Mouse (Mus musculus) heart, postnatal 14 days (tissue): ENCODE results near the gene Eif3l. TPM values are rescaled to one million over a fixed set of nuclear protein-coding genes. Genes with fewer than 3 reads are reported as not detected.

Experiments
- DNase-seq, 2 experiments: peaks; one replicate each; pipeline ENCODE4 v3.0.0; 2021 to 2022
- intact Hi-C: fragments of 180-260 bp; cut with DNase I; formaldehyde crosslinking; loops from one replicate; pipeline ENCODE4 v1.15.1; 2025
- total RNA-seq, 2 experiments: library from RNA; stranded (reverse); gene quantifications; 2 replicates each; pipeline ENCODE4 v1.2.3; 2021

Gene Eif3l
- total RNA-seq, 2 experiments from 2014 or later = 73.8 to 81.1 TPM

DNA sequence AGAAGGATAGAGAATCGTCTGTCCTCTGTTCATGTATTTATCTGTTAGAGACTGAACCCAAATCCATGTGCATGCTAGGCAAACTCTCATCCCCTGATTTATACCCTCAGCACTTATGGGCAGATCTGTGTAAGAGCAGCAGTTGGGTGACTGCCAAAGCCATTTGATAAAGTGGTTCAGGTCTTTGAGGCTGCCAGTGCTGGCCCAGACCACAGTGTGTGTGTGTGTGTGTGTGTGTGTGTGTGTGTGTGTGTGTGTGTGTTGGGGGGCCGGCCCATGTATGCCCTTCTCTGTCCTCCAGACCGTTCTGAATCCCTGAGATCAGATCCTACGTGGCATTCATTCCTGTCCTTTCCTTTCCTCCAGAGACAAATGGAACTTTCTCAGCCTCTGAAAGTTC is 36.8 kb downstream of the Eif3l start:
- peak; percentile 54 to 69 for DNase-seq
- intact Hi-C loops = loop anchor here (2.0 kb wide), 1 partner anchor 13 kb away; no protein-coding TSS in a partner anchor

DNA sequence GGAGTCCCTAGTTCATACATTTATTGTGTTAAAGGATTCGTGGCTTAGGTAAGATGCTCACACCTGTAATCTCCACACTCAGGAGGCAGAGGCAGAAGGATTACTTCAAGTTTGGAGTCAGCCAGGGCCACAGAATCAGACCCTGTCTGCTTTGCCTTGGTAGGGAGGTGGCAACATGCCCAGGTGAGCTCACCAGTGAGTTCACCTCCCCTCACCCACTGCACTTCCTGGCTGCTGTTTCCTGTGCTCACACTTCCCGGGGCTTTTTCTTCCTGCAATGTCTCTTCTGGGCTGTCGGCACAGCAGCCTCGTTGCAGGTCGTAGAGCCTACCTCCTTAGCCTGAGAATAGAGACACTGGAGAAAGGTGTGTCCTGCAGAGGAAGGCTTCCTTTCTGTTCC is 40.3 kb downstream of the Eif3l start:
- no peak for DNase-seq
- intact Hi-C loops = no loop called here

DNA sequence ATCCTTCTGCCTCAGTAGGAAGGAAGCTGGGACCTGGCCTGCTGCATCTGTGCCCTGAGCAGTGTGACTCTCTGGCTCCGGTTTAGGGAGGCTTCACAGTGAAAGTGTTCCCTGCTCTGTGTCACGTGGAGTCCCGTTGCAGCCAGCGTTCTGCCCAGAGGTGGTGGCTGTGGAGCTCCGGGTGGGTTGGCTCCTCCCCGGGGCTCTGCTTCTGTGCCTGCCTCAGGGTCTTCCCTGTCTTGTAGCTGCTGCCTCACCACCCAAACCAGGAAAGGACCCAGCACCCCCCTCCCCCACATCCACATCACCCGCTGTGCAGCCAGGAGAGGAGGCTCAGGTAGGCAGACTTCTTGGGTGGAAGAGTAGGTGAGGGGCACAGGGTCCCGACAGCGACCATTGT is 44.5 kb downstream of the Eif3l start:
- DNase-seq = no peak

DNA sequence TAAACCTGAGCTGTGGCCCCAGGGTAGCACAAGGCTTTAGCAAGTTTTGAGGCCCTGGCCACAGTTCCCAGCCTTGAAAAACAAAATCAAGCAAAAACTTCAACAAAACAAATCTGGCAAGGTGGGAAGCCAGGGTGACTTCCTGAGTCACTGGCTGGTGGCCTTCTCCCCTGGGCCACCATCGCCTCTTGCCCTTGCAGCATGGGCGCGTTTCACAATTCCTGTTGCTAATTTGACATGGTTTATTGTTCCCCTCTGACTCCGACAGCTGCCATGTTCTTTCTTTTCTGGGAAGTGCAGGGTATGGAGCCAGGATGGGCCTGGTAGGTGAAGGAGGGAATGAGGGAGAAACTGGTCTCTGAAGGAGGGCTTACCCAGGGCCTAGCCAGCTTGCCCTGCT is 47.1 kb downstream of the Eif3l start:
- intact Hi-C loops = no loop called here
- no peak for DNase-seq

More for the DNA sequence above, 44.5 kb downstream of the Eif3l start:
- intact Hi-C loops = no loop called here

DNA sequence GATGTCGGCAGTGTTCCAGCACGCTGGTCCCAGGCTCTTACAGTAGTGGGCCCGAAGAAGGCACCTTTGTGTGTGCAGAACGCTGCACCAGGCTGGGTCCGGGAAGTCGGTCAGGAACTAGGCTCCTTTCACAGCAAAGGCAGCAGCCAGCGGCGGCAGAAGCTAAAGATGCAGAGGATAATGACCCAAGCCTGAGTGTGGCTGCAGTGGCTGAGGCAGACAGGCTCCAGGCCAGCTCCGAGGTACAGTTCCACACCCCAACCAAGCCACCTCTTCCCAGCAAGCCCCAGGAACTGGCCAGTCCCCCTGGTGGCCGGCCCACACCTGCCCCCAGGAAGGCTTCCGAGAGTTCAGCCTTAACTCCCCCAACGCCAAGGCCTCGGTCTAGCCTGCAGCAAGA is 47.6 kb downstream of the Eif3l start:
- intact Hi-C loops = no loop called here
- no peak for DNase-seq

DNA sequence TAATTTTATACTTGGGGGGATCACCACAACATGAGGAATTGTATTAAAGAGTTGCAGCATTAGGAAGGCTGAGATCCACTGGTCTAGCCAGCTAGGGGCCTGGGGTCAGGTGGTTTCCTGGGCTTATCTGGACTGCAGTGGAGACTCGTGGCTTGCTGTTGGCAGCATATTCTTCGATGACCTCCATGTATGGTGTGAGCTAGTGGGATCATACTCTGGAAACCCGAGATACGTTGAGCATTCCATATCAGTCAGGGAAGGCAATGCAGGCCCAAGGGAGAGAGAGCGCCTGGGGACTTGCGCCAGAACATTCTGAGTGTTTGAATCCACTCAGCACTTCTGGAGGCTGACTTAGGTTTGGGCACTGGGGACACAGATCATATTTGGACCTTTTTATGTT is 48.8 kb downstream of the Eif3l start:
- intact Hi-C loops = no loop called here
- peak; percentile 46 to 60 for DNase-seq

DNA sequence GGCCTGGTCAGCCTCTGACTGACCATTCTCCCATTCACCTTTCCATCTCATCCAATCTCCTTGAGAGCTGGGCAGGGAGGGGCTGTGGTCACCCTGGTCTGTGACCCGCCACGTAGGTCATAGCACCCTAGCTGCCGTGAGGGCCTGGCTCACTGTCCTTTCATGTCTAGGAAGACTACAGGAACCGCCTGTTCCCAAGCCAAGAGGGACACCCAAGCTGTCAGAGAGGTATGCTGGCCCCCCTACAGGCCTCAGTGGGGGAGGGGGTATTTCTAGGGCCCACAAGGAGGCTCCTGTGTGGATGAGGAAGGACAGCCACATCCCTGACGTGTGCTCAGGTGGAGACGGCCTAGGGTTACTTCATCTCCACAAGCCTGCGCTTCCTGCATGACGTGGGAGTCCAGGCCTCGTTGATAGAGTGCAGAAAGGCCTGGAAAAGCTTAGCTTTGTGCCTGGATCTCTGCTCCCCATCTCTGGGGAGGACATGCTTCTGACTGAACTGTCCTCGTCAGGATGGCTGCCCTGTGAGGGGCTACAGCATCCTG is 49.4 kb downstream of the Eif3l start:
- no peak for DNase-seq
- intact Hi-C loops = no loop called here

DNA sequence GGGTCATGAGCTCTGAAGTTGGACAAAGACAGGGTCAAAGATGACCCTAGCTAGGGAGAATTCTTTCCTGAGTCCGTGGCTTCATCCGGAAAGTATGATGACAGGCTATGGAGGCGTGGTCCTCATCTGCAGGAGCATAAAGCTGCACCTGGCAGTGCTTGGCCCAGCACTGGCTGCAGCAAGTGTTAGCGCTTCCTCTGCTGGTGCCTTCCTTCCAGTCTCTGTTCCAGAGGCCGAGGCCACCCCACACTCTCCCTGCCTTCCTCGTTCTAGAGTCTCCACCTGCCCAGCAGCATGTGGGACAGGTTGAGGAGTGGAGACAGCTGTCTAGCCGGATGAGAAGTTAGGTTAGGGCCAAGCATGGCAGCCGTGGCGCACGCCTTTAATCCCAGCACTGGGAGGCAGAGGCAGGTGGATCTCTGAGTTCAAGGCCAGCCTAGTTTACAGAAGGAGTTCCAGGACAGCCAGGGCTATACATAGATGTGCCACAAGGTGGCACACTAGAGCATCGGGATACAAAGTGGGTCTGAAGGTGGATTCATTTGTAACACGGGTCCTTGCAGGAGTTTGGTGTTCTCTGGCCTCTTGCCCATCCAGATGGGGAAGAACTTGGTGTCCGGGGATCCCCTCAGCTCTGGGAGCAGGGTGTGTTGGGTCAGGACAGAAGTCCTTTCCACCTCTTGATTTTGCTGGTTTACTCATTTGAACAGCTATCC is 51.4 kb downstream of the Eif3l start:
- DNase-seq = peak; percentile 64 to 71
- intact Hi-C loops = loop anchor here (2.0 to 5.0 kb wide), 2 partner anchors 34 to 89 kb away; no protein-coding TSS in a partner anchor

DNA sequence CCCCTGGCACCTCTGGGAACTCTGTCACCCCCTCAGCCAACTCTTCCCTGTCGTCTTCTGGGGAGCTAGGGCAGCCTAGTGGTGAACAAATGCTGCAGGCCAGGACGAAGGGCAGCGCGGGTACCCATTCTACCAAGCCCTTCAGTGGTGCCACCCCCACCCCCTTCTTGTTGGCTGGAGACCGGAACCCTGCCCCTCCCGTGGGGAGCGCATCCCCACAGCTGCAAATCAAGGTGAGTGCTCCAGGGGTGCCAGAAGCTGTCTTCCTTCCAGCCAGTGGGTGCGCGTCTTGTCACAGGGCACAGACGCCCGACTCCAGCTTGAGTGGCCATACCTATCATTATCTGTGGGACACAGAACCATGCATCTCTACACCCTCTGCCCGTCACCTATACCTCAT is 52.1 kb downstream of the Eif3l start:
- no peak for DNase-seq
- intact Hi-C loops = loop anchor here (2.0 to 5.0 kb wide), 2 partner anchors 34 to 90 kb away; no protein-coding TSS in a partner anchor

DNA sequence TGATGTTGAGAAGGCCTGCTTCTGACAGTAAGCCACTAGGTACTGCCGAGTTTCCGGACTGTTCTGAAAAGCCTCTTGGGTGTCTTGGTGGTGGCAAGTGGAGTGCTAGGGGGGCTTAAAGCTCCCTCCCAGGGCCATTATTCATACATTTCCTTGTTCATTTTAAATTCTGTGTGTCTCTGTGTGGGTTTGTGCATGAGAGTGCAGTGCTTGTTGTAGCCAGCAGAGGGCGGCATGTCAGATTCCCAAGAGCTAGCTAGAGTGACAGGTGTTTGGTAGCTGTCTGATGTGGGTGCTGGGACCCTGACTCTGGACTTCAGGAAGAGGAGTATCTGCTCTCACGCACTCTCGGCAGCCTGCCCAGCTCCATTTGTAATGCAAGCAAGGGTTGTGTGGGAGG is 53.2 kb downstream of the Eif3l start:
- no peak for DNase-seq
- intact Hi-C loops = loop anchor here (5.0 kb wide), 1 partner anchor 91 kb away; no protein-coding TSS in a partner anchor

DNA sequence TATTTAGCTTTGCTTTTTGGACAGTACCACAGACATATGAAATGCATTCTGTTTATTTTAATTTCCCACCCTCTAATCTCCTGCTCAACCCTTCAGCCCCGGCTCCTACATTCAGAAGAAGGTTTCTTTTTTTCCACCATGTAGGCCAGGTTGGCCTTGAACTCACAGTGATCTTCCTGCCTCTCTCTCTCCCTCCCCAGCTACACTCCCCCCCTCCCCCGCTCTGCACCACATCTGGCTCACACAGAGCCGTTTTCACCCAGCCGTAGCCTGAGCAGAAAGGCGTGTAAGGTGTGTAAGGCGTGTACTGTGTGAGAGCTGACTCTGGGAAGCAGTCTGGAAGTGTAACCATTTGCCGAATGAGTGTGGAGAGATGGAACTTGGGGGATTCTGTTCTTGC is 54.3 kb downstream of the Eif3l start:
- DNase-seq = no peak
- intact Hi-C loops = loop anchor here (5.0 kb wide), 1 partner anchor 92 kb away; no protein-coding TSS in a partner anchor

DNA sequence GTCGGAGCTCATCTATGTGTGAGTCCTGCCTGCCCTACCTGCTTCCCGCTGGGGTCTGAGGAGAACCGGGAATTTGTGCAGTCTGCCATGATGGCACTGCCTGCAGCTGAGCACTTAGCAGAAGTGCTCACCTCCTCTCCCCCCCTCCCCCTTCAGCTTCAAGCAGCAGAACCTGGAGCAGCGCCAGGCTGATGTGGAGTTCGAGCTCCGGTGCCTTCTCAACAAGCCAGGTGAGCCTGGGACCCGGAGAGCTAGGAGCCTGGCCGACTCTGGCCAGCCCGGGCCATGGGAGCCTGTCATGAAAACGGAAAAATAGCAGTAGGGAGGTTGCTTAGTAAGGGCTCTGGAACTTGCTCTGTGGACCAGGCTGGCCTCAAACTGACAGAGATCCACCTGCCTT is 55.8 kb downstream of the Eif3l start:
- no peak for DNase-seq
- intact Hi-C loops = no loop called here

DNA sequence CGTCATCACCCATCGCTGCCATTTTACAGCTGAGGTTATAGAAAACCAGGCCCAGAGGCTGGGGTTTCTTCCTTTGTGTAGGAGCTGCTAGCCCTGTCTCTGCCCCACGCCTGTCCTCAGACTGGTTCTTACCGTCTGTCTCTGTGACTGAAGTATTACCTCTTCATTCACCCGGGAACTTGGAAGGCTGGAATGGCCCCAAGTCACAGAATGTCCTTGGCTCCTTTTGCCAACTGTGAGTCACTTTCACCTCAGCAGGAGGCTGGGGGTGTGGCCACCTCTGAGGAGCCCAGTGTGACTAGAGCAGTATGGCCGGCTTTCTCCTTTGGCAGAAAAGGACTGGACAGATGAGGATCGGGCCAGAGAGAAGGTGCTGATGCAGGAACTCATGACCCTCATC is 56.5 kb downstream of the Eif3l start:
- intact Hi-C loops = no loop called here
- DNase-seq = peak; percentile 72 to 76

DNA sequence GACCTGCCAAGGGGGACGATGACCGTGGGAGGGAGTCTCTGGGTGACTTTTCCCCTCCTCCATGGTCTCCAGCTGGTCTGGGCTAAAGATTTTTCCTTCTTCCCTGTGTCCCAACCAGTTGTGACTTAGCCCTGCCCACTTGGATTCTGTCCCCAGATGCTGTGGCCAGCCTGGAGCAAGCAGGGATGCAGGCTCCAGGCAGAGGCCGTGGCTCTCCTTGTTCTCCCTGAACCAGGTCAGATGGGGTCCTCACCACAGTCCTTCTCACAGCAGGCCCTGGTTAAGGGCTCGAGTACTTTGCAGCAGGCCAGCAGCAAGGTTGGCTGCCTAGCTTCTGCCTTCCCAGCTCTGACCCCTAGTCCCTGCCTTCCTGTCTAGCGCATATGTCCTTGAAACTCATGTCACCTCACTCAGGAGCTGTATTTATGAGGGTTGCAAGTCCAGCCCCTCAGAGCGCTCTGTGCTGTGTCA is 58.2 kb downstream of the Eif3l start:
- peak; percentile 59 to 69 for DNase-seq
- intact Hi-C loops = no loop called here

DNA sequence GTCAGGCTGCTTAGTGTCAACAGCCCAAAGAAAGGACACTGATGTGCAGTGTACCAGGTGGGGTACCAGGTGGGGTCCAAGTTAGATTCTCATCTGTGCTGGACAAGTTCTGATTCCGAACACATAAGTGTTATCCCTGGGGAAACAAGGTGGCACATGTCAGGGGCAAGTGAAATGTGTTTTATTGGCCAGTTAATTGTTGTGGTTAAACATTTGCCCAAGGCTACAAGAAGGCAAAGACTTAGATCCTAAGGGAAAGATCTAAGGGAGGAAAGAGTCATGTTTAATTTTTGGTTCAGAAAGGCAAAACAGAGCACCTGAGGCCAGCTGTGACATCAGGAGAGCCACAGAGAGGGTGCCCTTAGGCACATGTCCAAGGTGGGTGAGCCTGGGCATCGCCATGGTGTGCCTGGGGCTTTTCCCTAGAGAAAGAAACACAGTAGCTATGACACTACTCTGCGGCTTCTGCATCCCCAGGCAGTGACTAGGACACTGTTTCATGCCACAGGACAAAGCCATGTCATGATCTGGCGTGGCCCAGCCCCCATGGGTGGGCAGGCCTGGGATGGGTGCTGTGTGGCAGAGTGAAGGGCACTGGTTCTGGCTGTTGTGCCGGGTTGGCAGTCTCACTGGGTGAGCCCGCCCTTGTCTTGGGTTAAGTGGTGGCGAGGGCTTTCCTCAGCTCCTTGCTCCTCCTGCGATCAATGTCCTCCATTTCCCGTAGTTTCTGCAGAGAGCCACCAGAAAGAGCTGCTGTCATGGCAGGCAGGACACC is 59.7 kb downstream of the Eif3l start:
- DNase-seq = no peak
- intact Hi-C loops = no loop called here

DNA sequence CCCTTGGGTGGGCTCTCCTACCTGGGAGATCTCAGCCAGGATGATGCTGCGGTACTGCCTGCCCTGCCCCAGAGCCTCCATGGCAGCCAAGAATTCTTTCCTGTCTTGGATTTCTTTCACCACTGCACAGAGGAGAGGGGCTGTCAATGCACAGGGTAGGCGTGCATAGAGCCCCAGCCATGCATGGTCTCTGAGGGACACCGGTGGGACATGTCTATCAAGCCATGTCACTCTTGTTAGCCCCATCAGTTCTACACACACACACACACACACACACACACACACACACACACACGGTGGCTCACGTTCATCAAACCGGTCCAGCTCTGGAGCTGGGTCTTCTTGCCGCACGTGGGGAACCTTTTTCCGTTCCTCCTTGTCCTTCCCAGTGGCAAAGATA is 60.4 kb downstream of the Eif3l start:
- no peak for DNase-seq
- intact Hi-C loops = no loop called here

DNA sequence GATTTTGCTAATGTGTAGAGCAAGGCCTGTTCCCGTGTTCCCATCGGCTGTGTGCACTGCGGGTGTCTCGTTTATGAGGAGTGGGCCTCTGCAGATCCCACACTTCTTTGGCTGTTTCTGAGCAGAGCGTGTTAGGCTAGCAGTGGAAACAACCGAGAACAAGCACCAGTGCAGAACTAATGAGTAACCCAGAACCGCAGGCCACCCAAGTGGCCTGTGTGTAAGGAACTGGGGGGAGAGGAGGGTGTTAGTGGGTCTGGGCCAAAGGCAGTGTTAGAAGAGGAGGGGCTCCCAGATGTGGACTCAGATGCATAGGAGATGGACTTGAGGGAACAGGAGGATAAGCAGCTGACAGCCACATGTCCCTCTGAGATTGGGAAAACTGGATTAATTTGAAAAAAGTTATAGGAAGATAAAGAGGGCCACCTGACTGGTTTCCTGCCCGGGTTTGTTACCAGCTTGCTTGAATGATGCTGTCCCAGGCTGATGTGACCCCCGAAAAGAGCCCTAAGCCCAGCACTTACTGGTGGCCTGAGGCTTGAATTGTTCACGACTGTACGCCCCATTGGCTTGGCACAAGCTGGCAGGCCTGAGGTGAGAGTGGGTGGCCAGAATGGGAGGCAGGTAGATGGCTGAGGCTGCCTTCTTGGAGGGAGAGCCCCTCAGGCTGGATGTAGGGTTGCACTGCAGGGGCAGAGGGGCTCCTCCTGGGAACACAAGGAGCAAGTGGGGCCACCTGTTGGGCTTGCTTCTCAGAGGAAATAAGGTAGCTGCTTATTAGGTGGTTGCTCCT is 61.0 kb downstream of the Eif3l start:
- no peak for DNase-seq
- intact Hi-C loops = no loop called here

DNA sequence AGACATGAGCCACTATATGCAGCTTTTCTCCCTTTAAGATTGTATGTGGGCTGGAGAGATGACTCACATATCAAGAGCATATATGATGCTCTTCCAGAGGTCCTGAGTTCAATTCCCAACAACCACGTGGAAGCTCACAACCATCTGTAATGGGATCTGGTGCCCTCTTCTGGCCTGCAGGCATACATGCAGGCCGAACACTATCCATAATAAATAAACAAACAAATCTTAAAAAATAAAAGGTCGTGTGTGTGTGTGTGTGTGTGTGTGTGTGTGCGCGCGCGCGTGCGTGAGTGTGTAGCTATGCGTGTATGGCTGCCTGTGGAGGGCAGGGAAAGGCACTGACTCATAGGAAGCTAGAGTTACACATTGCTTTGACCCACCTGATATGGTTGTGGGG is 64.7 kb downstream of the Eif3l start:
- no peak for DNase-seq
- intact Hi-C loops = no loop called here

DNA sequence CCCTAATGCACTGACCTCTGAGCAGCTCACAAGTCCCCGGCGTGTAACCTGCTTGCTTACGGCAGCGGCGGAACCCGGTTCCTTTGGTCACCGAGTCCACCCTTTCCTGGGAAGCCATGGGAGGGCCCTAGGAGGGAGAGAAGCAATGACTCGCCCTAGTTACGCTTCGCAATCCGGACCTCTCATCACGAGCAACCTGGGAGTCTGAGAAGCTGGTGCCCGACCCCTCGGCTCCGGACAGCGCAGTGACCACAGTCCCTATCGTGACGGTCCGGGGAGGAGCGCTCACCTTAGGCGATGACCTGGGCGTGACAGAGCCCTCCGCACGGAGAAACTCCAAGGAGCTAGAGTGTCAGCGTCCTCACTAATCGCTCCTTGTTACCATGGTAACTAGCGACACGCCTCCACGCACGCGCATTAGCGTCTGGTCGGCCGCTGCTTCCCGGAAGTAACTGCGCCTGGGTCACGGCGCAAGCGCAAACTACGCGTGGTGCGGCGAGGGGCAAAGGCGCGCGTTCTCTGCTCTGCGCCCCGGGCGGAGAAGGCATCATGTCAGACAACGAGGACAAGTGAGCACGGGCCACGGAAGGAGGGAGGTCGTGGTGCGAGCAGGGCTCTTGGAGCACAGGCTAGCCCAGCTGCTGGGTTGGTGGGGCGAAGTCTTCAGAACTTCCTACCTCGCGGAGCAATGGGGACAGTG is 66.0 kb downstream of the Eif3l start, which contains the start of the genes Polr2f and 1700088E04Rik:
Gene Polr2f (plus strand): TSS at position 144 of the 700 bp plus-strand sequence.
Gene 1700088E04Rik (minus strand): TSS at position 388 of the 700 bp plus-strand sequence.
- peak; percentile 95 to 96 for DNase-seq
- intact Hi-C loops = no loop called here

DNA sequence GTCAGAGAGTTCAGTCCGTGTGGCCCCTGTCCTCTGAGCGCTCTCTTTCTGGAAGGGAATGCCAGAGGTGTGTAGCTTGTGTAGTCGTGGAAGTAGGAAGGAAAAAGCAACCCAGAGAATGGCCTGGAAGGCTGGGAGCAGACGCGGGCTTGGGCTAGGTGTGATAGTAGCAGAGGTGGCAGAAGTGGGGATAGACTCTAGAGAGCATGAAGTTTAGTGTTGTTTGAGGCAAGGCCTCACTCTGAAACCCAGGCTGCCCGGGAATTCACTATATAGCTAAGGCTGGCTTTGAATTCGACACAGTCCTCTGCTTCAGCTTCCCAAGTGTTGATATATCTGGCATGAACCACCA is 66.6 kb downstream of the Eif3l start:
- intact Hi-C loops = no loop called here
- no peak for DNase-seq
